Mouse (Mus musculus) embryonic facial prominence, embryonic 11.5 days (tissue): ENCODE results near the gene Ctdnep1. TPM values are rescaled to one million over a fixed set of nuclear protein-coding genes. Genes with fewer than 3 reads are reported as not detected.

Source experiments
- ATAC-seq: fragments of 200-750 bp; cut with Nextera tagmentation; replicated peaks from 2 replicates; pipeline ENCODE4 v1.8.0; 2017; ENCODE audit warnings: low read depth; ENCODE audit not compliant: insufficient number of reproducible peaks, low FRiP score, low TSS enrichment
- DNase-seq: peaks from one replicate; pipeline ENCODE4 v3.0.0-alpha.2; 2015; ENCODE audit warnings: low spot score
- H3K27ac ChIP-seq: fragments of 300-500 bp; sonication (generic); replicated peaks from 2 replicates; pipeline ENCODE4 v1.5.1; 2014; ENCODE audit warnings: mild to moderate bottlenecking, low read depth, low read length, control low read depth
- H3K27me3 ChIP-seq: fragments of 300-500 bp; sonication (generic); 2 replicates; pipeline ENCODE4 v1.6.1; 2014; ENCODE audit warnings: mild to moderate bottlenecking, low read length, moderate library complexity, mixed read lengths; ENCODE audit not compliant: control insufficient read depth, insufficient read depth
- H3K36me3 ChIP-seq: fragments of 300-500 bp; sonication (generic); replicated peaks from 2 replicates; pipeline ENCODE4 v1.6.1; 2014; ENCODE audit warnings: low read depth, mild to moderate bottlenecking, low read length, moderate library complexity, mixed read lengths; ENCODE audit not compliant: control insufficient read depth, insufficient read depth
- H3K4me1 ChIP-seq: fragments of 300-500 bp; sonication (generic); 2 replicates; pipeline ENCODE4 v1.6.1; 2014; ENCODE audit warnings: low read length, mixed read lengths; ENCODE audit not compliant: control insufficient read depth, insufficient read depth
- H3K4me2 ChIP-seq: fragments of 300-500 bp; sonication (generic); 2 replicates; pipeline ENCODE4 v1.6.1; 2014; ENCODE audit warnings: low read depth, mild to moderate bottlenecking, control low read depth, low read length, moderate library complexity
- H3K4me3 ChIP-seq: fragments of 300-500 bp; sonication (generic); 2 replicates; pipeline ENCODE4 v1.5.1; 2014; ENCODE audit warnings: low read depth, low read length, control low read depth
- H3K9ac ChIP-seq: fragments of 300-500 bp; sonication (generic); replicated peaks from 2 replicates; pipeline ENCODE4 v1.6.1; 2014; ENCODE audit warnings: mild to moderate bottlenecking, control low read depth, low read length
- H3K9me3 ChIP-seq: fragments of 300-500 bp; sonication (generic); replicated peaks from 2 replicates; pipeline ENCODE4 v1.6.1; 2016; ENCODE audit warnings: mild to moderate bottlenecking, low read length, inconsistent platforms, mixed read lengths; ENCODE audit not compliant: control insufficient read depth
- WGBS: fragments of 180-500 bp; shearing (Covaris S2); extraction: QIAGEN DNeasy Blood & Tissue Kit; methylation state at CpG from one replicate; pipeline ENCODE4 v1.1.7; 2014; 5-methylcytosine and 5-hydroxymethylcytosine counted together
- polyA plus RNA-seq: library from polyadenylated mRNA; unstranded; fragments of >200 nt; fragmentation: Nextera tagmentation; extraction: Ambion mirVana; gene quantifications from 2 replicates; pipeline ENCODE4 v1.2.1, GENCODE M21; 2014

The Ctdnep1 gene
- polyA plus RNA-seq, 1 experiment from 2014 or later: 26.2 TPM

DNA sequence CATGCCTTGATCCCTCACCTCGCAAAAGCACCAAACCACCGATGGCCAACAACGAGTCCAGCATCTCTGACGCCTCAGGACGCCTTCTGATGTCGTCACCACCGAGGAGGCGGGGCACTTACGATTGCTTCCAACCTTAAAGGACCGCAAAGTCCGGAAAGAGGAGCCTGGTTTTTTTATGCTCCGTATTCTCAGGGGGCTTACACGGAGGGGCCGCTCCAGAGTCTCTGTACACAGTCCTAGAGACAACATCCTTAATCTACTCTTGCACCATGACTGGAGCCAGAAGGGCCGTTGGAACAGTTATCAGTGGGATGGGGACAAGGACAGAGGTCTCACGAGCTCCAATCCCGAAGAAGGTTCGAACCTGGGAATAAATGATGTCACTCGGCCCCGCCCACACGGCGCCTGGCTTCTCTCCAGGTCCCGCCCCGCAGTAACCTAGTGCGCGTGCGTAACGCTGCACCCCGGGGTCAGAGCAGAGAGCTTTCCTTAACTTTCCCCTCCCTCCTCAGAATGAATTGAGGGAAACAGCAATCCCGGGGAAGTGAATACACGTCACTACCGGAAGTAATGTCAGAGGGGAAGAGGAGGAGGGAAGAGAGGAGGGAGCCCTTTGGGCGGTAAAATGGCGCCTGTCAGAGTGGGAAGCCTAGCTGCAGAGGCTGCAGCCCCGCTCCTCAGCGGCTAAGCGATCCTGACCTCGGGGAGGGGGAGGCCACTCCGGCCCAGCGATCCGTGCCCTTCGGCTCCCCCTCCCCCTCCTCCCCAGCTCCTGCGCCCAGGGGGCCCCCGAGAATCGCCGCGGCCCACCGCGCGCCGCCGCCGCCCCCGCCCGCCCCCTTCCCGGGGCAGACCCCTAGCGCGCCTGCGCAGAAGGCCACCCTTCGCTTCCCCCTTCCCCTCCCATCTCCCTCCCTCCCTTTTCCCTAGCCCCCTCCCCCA is 488 bp upstream of the Ctdnep1 start:
- peak overlapping the region; percentile 99 for H3K4me3 ChIP-seq
- H3K4me2 ChIP-seq: peak overlapping the region; percentile 68
- peaks cover 4% of the 10 kb centered on the region for H3K4me1 ChIP-seq
- ATAC-seq: peak; percentile 92
- H3K9ac ChIP-seq: peak overlapping the region; percentile 99
- H3K27ac ChIP-seq: peak overlapping the region; percentile 99
- H3K9me3 ChIP-seq: no peaks in the 10 kb centered on the region
- no peaks in the 10 kb centered on the region; the same call in none of the 2 replicates for H3K36me3 ChIP-seq
- H3K27me3 ChIP-seq: no peaks in the 10 kb centered on the region
- DNase-seq: peak; percentile 100
- WGBS: under 1% methylated on average over 36 of the region's 60 CpGs

DNA sequence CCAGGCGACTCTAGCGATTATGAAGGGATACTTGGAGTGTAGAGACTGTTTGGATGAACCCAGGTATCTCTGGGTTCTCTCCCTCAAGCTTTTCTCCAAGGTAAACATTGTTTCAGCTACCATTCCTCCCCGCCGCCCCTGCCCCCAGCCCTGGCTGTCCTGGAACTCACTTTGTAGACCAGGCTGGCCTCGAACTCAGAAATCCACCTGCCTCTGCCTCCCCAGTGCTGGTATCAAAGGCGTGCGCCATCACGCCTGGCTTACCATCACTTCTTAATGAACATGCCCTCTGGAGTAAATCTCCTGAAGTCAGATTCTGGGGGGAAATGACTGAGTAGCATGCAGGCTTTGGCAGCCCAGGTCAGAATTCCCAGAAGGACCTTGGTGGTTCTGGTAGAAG is 1.3 kb downstream of the Ctdnep1 start, which contains the start of gene Elp5:
Gene Elp5, minus strand, starts transcription at position 293 of the 400 bp plus-strand sequence.
- H3K9me3 ChIP-seq: no peaks in the 10 kb centered on the region
- peaks cover 4% of the 10 kb centered on the region for H3K4me1 ChIP-seq
- no peaks in the 10 kb centered on the region for H3K27me3 ChIP-seq
- whole genome bisulfite sequencing: 58% methylated on average over 8 of the region's 8 CpGs
- peak within 1 kb of the TSS; percentile 71 for H3K4me2 ChIP-seq
- H3K27ac ChIP-seq: peak within 1 kb of the TSS; percentile 99
- DNase-seq: no peak
- peak within 1 kb of the TSS; percentile 99 for H3K9ac ChIP-seq
- H3K36me3 ChIP-seq: no peaks in the 10 kb centered on the region; the same call in none of the 2 replicates
- H3K4me3 ChIP-seq: peak within 1 kb of the TSS; percentile 99
- ATAC-seq: no peak

DNA sequence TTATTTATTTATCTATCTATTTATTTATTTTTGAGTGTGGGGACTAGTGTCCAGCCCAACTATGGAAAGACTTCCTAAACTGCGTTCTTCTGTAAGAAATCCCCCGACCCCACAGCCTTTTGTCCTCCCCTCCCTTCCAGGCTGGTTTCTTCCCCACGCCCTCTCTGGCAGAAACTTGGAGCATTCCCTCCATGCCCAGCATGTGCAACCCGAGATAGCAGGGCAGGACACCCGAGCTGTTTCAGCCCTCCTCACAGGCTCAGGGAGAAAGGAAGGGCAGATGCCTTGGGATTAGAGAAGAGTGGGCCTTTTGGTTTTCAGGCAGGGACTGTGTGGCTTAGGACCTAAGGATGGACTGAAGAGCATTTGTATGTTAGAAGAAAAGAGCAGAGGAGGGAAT is 1.9 kb downstream of the Ctdnep1 start:
- DNase-seq (peak; percentile 13), ATAC-seq (no peak)
- peak overlapping the region; percentile 99 for H3K4me3 ChIP-seq
- H3K36me3 ChIP-seq: no peaks in the 10 kb centered on the region; the same call in none of the 2 replicates
- H3K4me2 ChIP-seq: peak overlapping the region; percentile 71
- peaks cover 4% of the 10 kb centered on the region for H3K4me1 ChIP-seq
- no peaks in the 10 kb centered on the region for H3K9me3 ChIP-seq
- H3K27me3 ChIP-seq: no peaks in the 10 kb centered on the region
- H3K27ac ChIP-seq: no peak overlapping the region
- WGBS: 27% methylated on average over 5 of the region's 5 CpGs
- peak overlapping the region; percentile 34 for H3K9ac ChIP-seq

DNA sequence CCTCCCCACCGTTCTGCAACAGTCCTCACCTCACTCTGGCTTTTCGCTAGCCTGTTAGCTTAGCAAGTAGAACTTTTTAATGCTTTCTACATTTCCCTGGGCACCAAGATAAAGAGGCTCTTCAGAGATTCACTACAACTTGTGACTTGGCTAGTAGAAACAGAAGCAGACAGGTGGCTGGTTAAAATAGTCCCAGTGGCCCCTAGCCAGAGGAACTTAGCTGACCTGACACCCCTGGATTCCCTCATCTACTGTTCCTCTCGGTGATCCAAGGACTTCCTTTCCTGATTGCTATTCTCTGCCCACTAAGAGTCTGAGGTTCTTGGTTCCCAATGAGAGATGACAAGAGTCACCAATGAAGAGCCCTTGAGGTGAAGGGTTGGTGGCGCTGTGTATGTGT is 2.4 kb downstream of the Ctdnep1 start:
- peaks cover 4% of the 10 kb centered on the region for H3K4me1 ChIP-seq
- H3K27ac ChIP-seq: no peak overlapping the region
- peak overlapping the region; percentile 34 for H3K9ac ChIP-seq
- peak overlapping the region; percentile 99; the same call in 1 of the 2 replicates for H3K4me3 ChIP-seq
- H3K9me3 ChIP-seq: no peaks in the 10 kb centered on the region
- 83% methylated on average over 4 of the region's 4 CpGs for WGBS
- DNase-seq (no peak), ATAC-seq (no peak)
- peaks cover 3% of the 10 kb centered on the region for H3K36me3 ChIP-seq
- peak overlapping the region; percentile 71 for H3K4me2 ChIP-seq
- no peaks in the 10 kb centered on the region for H3K27me3 ChIP-seq

DNA sequence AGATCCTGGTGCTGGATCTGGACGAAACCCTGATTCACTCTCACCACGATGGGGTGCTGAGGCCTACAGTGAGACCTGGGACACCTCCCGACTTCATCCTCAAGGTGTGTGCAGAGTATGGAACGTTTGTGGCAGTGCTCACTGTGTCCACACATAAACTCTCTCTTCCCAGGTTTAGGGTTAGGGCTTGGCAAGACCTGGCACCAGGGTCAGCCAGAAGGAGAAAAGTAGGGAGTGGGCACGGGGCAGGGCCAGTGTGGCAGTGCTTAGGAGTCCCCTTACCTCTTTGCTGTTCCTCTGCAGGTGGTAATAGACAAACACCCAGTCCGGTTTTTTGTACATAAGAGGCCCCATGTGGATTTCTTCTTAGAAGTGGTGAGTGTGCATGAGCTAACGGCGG is 3.5 kb downstream of the Ctdnep1 start:
- Histone ChIP-seq H3K36me3 (peaks cover 13% of the 10 kb centered on the region), H3K9ac (no peak overlapping the region), H3K4me3 (no peak overlapping the region), H3K9me3 (no peaks in the 10 kb centered on the region), H3K27ac (no peak overlapping the region), H3K4me2 (no peak overlapping the region), H3K4me1 (peaks cover 4% of the 10 kb centered on the region), H3K27me3 (no peaks in the 10 kb centered on the region)
- 90% methylated on average over 8 of the region's 8 CpGs for WGBS
- no peak for DNase-seq
- no peak for ATAC-seq

DNA sequence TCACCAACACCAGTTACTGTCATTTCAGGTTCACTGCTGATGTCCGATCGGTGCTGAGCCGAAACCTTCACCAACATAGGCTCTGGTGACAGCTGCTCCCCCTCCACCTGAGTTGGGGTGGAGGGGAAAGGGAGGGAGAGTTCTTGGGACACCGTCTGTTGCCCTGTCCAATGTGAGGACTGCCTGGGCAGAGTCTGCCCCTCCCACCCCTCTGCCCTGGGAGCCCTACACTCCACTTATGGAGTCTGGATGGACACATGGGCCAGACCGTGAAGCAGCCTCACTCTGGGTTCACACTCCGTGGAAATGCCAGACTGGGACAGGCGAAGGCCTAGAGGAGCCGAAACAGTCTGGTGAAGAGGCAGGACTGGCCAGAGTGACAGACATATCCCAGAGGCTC is 9.0 kb downstream of the Ctdnep1 start:
- H3K4me1 ChIP-seq: no peaks in the 10 kb centered on the region; the same call in 1 of the 2 replicates
- H3K27ac ChIP-seq: 0 out of 2 replicates have a peak overlapping the region, but pooled peaks have one; percentile 81
- H3K27me3 ChIP-seq: no peaks in the 10 kb centered on the region
- no peak for ATAC-seq
- WGBS: 89% methylated on average over 8 of the region's 8 CpGs
- H3K9me3 ChIP-seq: no peaks in the 10 kb centered on the region
- no peak for DNase-seq
- no peak overlapping the region for H3K9ac ChIP-seq
- no peak overlapping the region for H3K4me2 ChIP-seq
- H3K36me3 ChIP-seq: peaks cover 13% of the 10 kb centered on the region
- no peak overlapping the region for H3K4me3 ChIP-seq

DNA sequence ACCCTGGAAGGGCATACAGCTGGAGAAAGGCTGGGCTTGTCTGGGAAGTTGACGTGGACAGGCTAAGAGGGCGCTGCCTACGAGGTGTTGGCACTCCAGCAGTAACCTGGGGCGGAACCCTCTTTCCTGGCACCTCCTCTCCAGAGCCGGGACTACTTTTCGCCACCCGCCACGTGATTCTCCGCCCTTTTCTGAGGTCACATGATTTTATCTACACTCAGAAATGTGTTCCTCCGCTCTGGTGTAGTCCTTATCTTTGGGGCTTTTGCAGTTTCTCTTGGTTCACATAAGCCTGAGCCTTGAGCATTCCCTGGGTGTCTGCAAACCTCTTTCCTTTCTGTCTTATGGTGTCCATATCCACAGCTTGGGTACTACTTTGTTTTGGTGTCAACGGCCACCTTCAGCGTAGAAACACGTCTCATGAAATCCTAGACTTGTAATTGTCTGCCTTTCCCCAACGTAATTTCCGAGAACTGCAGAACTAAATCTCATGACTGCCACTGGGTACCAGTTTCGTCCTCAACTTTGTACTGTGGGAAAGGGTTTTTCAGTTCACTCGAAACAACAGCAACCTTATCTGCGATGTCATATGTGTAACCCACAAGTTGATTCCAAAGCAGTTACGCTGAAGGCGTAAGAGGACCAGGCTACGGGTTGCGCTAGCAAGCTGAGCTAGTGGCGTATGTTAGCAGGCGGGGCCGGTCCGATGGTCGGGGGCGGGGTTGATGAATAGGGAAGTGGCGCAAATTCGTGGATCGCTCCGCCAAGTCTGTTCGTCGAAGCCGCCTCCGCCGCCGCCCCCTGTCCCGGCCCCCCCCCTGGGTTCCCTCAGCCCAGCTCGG is 10.1 kb downstream of the Ctdnep1 start, which contains the start of gene Gabarap:
Gene Gabarap, plus strand, starts transcription at position 294 of the 842 bp plus-strand sequence.
- Histone ChIP-seq H3K27ac (peak within 1 kb of the TSS; percentile 81), H3K36me3 (peaks cover 13% of the 10 kb centered on the region), H3K4me2 (peak within 1 kb of the TSS; percentile 82), H3K4me1 (no peaks in the 10 kb centered on the region; the same call in 1 of the 2 replicates), H3K9me3 (no peaks in the 10 kb centered on the region), H3K27me3 (no peaks in the 10 kb centered on the region), H3K9ac (peak within 1 kb of the TSS; percentile 86), H3K4me3 (peak within 1 kb of the TSS; percentile 74)
- DNase-seq (peak; percentile 97), ATAC-seq (peak; percentile 45)
- WGBS: under 1% methylated on average over 40 of the region's 40 CpGs
